Mouse (Mus musculus) adrenal gland, postnatal 4 days (tissue): ENCODE data around the gene Znrd1as. TPM values are rescaled to one million over a fixed set of nuclear protein-coding genes. Genes with fewer than 3 reads are reported as not detected.
"Not testable (repeated sequence)": the region's sequence is repeated elsewhere in the genome, so short reads cannot be mapped to it uniquely, and the experiment has no call there.

Source experiments
- DNase-seq, 2 experiments: peaks; one replicate each; pipeline ENCODE4 v3.0.0; 2021 to 2022; ENCODE audit warnings: low spot score in 2 of 2, mixed read lengths in 2 of 2
- total RNA-seq, 2 experiments: library from RNA; stranded (reverse); gene quantifications; 2 replicates each; pipeline ENCODE4 v1.2.3; 2021

Gene Znrd1as
- total RNA-seq, 2 experiments from 2014 or later = 7.4 to 7.8 TPM

- no peak for DNase-seq
These were observed 9.1 kb upstream of the Znrd1as start for GRCm38 (mm10) chr17:36949265-36949664.

GRCm38 (mm10) chr17:36950981-36951947 is 7.1 kb upstream of the Znrd1as start, which contains the start of gene Ppp1r11:
Ppp1r11 (minus strand) TSS chr17:36951741.
- DNase-seq = peak; percentile 72 to 91

- DNase-seq = no peak
These were observed 5.8 kb upstream of the Znrd1as start for GRCm38 (mm10) chr17:36952631-36953030.

- DNase-seq = no peak
These were observed 5.3 kb upstream of the Znrd1as start for GRCm38 (mm10) chr17:36953062-36953461.

GRCm38 (mm10) chr17:36958884-36959283 is 492 bp downstream of the Znrd1as start:
- DNase-seq = no peak

- no peak for DNase-seq
These were observed 2.7 kb downstream of the Znrd1as start for GRCm38 (mm10) chr17:36961125-36961524.

- DNase-seq = no peak
These were observed 8.5 kb downstream of the Znrd1as start for GRCm38 (mm10) chr17:36966875-36967274.

- DNase-seq = no peak
These were observed 12.0 kb downstream of the Znrd1as start for GRCm38 (mm10) chr17:36970316-36970890.

GRCm38 (mm10) chr17:36971172-36971850 is 12.9 kb downstream of the Znrd1as start:
- no peak for DNase-seq

- DNase-seq = no peak
These were observed 14.4 kb downstream of the Znrd1as start for GRCm38 (mm10) chr17:36972791-36973190.

- no peak for DNase-seq
These were observed 14.9 kb downstream of the Znrd1as start for GRCm38 (mm10) chr17:36973271-36973787.

GRCm38 (mm10) chr17:36981221-36981813 is 22.9 kb downstream of the Znrd1as start, which contains the start of gene 2410137M14Rik:
2410137M14Rik (minus strand) TSS chr17:36981237.
- DNase-seq = no peak

- no peak for DNase-seq
These were observed 23.5 kb downstream of the Znrd1as start for GRCm38 (mm10) chr17:36981845-36982244.

GRCm38 (mm10) chr17:36982253-36983155 is 24.1 kb downstream of the Znrd1as start:
- DNase-seq = no peak

GRCm38 (mm10) chr17:36988475-36988874 is 30.1 kb downstream of the Znrd1as start:
- no peak for DNase-seq

GRCm38 (mm10) chr17:36989437-36989836 is 31.0 kb downstream of the Znrd1as start, which contains the start of gene H2-M5:
H2-M5 (minus strand) TSS chr17:36989537.
- no peak for DNase-seq

- not testable (repeated sequence) for DNase-seq
These were observed 32.2 kb downstream of the Znrd1as start for GRCm38 (mm10) chr17:36990630-36991029.

- DNase-seq = no peak
These were observed 34.1 kb downstream of the Znrd1as start for GRCm38 (mm10) chr17:36992336-36993104.

- no peak for DNase-seq
These were observed 35.5 kb downstream of the Znrd1as start for GRCm38 (mm10) chr17:36993770-36994325.
